Comparison of ENCODE assay signal across 11 mouse cellular contexts in genomic region chr9:119477754-119478153, GRCm38 (mm10). TPM values are rescaled to one million over a fixed set of nuclear protein-coding genes. Genes with fewer than 3 reads are reported as not detected.
DNase-seq lines count a peak whose midpoint lies in the region; ATAC-seq lines count a peak whose summit lies in the region.
"Had no signal": no experiment of that assay in that cellular context is flagged by ENCODE, and none has a peak within 500 bp of the region (broad histone marks: within the 10 kb centered on the region; RNA-seq: fewer than 3 reads in every experiment).

No protein-coding gene starts in this region.

- H3K27ac ChIP-seq in hindbrain, embryonic 13.5 days = no peak overlapping the region
- H3K27ac ChIP-seq in hindbrain, embryonic 12.5 days = no peak overlapping the region
- peak overlapping the region; percentile 13; the same call in 1 of the 2 replicates for H3K27ac ChIP-seq in lung, embryonic 15.5 days
- H3K27ac ChIP-seq: forebrain, embryonic 12.5 days; macrophage had no signal

- ATAC-seq in hindbrain, embryonic 13.5 days (ENCODE audit: low FRiP score) = no peak
- ATAC-seq in hindbrain, embryonic 12.5 days (ENCODE audit: low FRiP score) = no peak
- peak; percentile 33 for ATAC-seq in lung, embryonic 15.5 days (ENCODE audit: borderline replicate concordance, extremely low read depth, low FRiP score, low TSS enrichment)

- no peak overlapping the region for H3K4me3 ChIP-seq in hindbrain, embryonic 13.5 days
- no peak overlapping the region for H3K4me3 ChIP-seq in hindbrain, embryonic 12.5 days
- no peak overlapping the region for H3K4me3 ChIP-seq in lung, embryonic 15.5 days
- H3K4me3 ChIP-seq: forebrain, embryonic 12.5 days; heart, embryonic 12.5 days had no signal

- no peak overlapping the region for H3K4me2 ChIP-seq in hindbrain, embryonic 13.5 days
- no peak overlapping the region for H3K4me2 ChIP-seq in hindbrain, embryonic 12.5 days (replicated peaks)
- no peak overlapping the region for H3K4me2 ChIP-seq in lung, embryonic 15.5 days
- H3K4me2 ChIP-seq: forebrain, embryonic 12.5 days; heart, embryonic 12.5 days had no signal

- 44% methylated on average over 6 of the region's 6 CpGs for WGBS in hindbrain, embryonic 13.5 days
- 40% methylated on average over 6 of the region's 6 CpGs for WGBS in hindbrain, embryonic 12.5 days
- WGBS in lung, embryonic 15.5 days = 45% methylated on average over 6 of the region's 6 CpGs

- H3K36me3 ChIP-seq in hindbrain, embryonic 13.5 days = no peaks in the 10 kb centered on the region
- H3K36me3 ChIP-seq in hindbrain, embryonic 12.5 days = no peaks in the 10 kb centered on the region
- no peaks in the 10 kb centered on the region for H3K36me3 ChIP-seq in lung, embryonic 15.5 days
- H3K36me3 ChIP-seq: forebrain, embryonic 12.5 days; heart, embryonic 12.5 days had no signal

- no peak for DNase-seq in lung, postnatal 36 days
- DNase-seq in embryo, embryonic 9.5 days (ENCODE audit: extremely low spot score) = peak; percentile 19
- DNase-seq in mesoderm, embryonic 11.5 days (ENCODE audit: low read depth, low spot score) = peak; percentile 48
- DNase-seq in left cerebral cortex, adult 8-10 months (ENCODE audit: low spot score in 2 of 2) = no peak
- DNase-seq in yolk sac, embryonic 10.5 days (ENCODE audit: low spot score) = no peak

- no peaks in the 10 kb centered on the region for H3K9me3 ChIP-seq in hindbrain, embryonic 13.5 days
- H3K9me3 ChIP-seq in hindbrain, embryonic 12.5 days (replicated peaks) = no peaks in the 10 kb centered on the region
- no peaks in the 10 kb centered on the region for H3K9me3 ChIP-seq in lung, embryonic 15.5 days
- H3K9me3 ChIP-seq: forebrain, embryonic 12.5 days; heart, embryonic 12.5 days had no signal

- 0 out of 2 replicates have a peak overlapping the region, but pooled peaks have one; percentile 31 for H3K9ac ChIP-seq in hindbrain, embryonic 13.5 days
- H3K9ac ChIP-seq in hindbrain, embryonic 12.5 days = no peak overlapping the region
- no peak overlapping the region for H3K9ac ChIP-seq in lung, embryonic 15.5 days
- H3K9ac ChIP-seq: forebrain, embryonic 12.5 days; heart, embryonic 12.5 days had no signal

- no peaks in the 10 kb centered on the region for H3K27me3 ChIP-seq in hindbrain, embryonic 13.5 days
- no peaks in the 10 kb centered on the region; the same call in 1 of the 2 replicates for H3K27me3 ChIP-seq in hindbrain, embryonic 12.5 days
- H3K27me3 ChIP-seq in lung, embryonic 15.5 days = no peaks in the 10 kb centered on the region
- H3K27me3 ChIP-seq: forebrain, embryonic 12.5 days had no signal

- peaks cover 29% of the 10 kb centered on the region for H3K4me1 ChIP-seq in hindbrain, embryonic 13.5 days (replicated peaks)
- peaks cover 15% of the 10 kb centered on the region for H3K4me1 ChIP-seq in hindbrain, embryonic 12.5 days
- H3K4me1 ChIP-seq in lung, embryonic 15.5 days = peaks cover 21% of the 10 kb centered on the region

RNA-seq across cellular contexts. Expression of gene Exog, which starts 33.0 kb away (rescaled TPM):
- 48.4 and 51.2 TPM in 2 replicates for polyA plus RNA-seq in hindbrain, embryonic 13.5 days (2015; fragmentation: Nextera tagmentation; extraction: Ambion mirVana)
- polyA plus RNA-seq in hindbrain, embryonic 12.5 days (2016; fragmentation: Nextera tagmentation; extraction: Ambion mirVana) = 42.7 and 43.7 TPM in 2 replicates
- 27.3 and 29.2 TPM in 2 replicates for polyA plus RNA-seq in lung, embryonic 15.5 days (2015; fragmentation: Nextera tagmentation; extraction: Ambion mirVana)
- total RNA-seq in left cerebral cortex, adult 8-10 months (2022) = 10 to 100 TPM; 17.9 to 21.2 (median 19.4) TPM

Comparison
In these comparisons a context has a peak if more than half of its experiments do, and no peak if none do; other contexts are left out.
1. DNase-seq: peak in embryo, embryonic 9.5 days (single experiment) and mesoderm, embryonic 11.5 days (single experiment); none in lung, postnatal 36 days (single experiment), left cerebral cortex, adult 8-10 months (0 of 2) and yolk sac, embryonic 10.5 days (single experiment).